ENCODE assay signal across 8 mouse cellular contexts in genomic region chr11:90697480-90698240, GRCm38 (mm10). TPM values are rescaled to one million over a fixed set of nuclear protein-coding genes. Genes with fewer than 3 reads are reported as not detected.
DNase-seq lines count a peak whose midpoint lies in the region; ATAC-seq and TF ChIP-seq lines count a peak whose summit lies in the region.

No protein-coding gene starts in this region.

- no peak overlapping the region for H3K27ac ChIP-seq in thymus, adult 2 months (ENCODE audit: control insufficient read depth, insufficient read depth, low read length)
- H3K27ac ChIP-seq in limb, embryonic 10.5 days = no peak overlapping the region
- H3K27ac ChIP-seq in midbrain, embryonic 12.5 days (replicated peaks) = no peak overlapping the region

- no peak overlapping the region for H3K9ac ChIP-seq in midbrain, embryonic 12.5 days (replicated peaks)

- peak; percentile 30 for DNase-seq in thymus, adult 2 months
- no peak for DNase-seq in thymus, adult 18-20 months
- DNase-seq in embryo, embryonic 11 days = peak; percentile 90
- DNase-seq in gastrocnemius, postnatal 4 days (ENCODE audit: low spot score in 2 of 2) = peak; percentile 43 to 80
- peak; percentile 52 for DNase-seq in kidney, adult 18-20 months
- peak; percentile 69 for DNase-seq in limb, embryonic 10.5 days (ENCODE audit: low spot score)
- DNase-seq in spleen, adult 12 weeks (ENCODE audit: low spot score) = peak; percentile 68

- no peaks in the 10 kb centered on the region for H3K4me1 ChIP-seq in thymus, adult 2 months (replicated peaks; ENCODE audit: control insufficient read depth, insufficient read depth, low read length)
- H3K4me1 ChIP-seq in limb, embryonic 10.5 days = no peaks in the 10 kb centered on the region
- H3K4me1 ChIP-seq in midbrain, embryonic 12.5 days = 0 out of 2 replicates have a peak, but pooled peaks cover 3% of the 10 kb centered on the region

- WGBS in thymus, adult 2 months = 23% methylated on average over 10 of the region's 10 CpGs
- 23% methylated on average over 10 of the region's 10 CpGs for WGBS in limb, embryonic 10.5 days
- 21% methylated on average over 10 of the region's 10 CpGs for WGBS in midbrain, embryonic 12.5 days

- peak overlapping the region; percentile 40 for H3K4me2 ChIP-seq in midbrain, embryonic 12.5 days (replicated peaks)

- ATAC-seq in midbrain, embryonic 12.5 days (ENCODE audit: low FRiP score, low read depth) = peak; percentile 83

- TF ChIP-seq CTCF in thymus, adult 2 months (IDR thresholded peaks at IDR 0.05; ENCODE audit: borderline replicate concordance, control insufficient read depth, extremely low read depth, insufficient read depth, low read length, poor library complexity) = no peak

- H3K36me3 ChIP-seq in thymus, adult 2 months (ENCODE audit: control insufficient read depth, insufficient read depth, low read length) = no peaks in the 10 kb centered on the region
- no peaks in the 10 kb centered on the region for H3K36me3 ChIP-seq in limb, embryonic 10.5 days
- H3K36me3 ChIP-seq in midbrain, embryonic 12.5 days = no peaks in the 10 kb centered on the region

- no peak for TF ChIP-seq POLR2A in thymus, adult 2 months (IDR thresholded peaks at IDR 0.05; ENCODE audit: control insufficient read depth, extremely low read depth, insufficient read depth, low read length, poor library complexity)

- H3K9me3 ChIP-seq in limb, embryonic 10.5 days (replicated peaks) = no peaks in the 10 kb centered on the region
- no peaks in the 10 kb centered on the region for H3K9me3 ChIP-seq in midbrain, embryonic 12.5 days

- no peaks in the 10 kb centered on the region for H3K27me3 ChIP-seq in thymus, adult 2 months (ENCODE audit: control insufficient read depth, insufficient read depth, low read length)
- H3K27me3 ChIP-seq in limb, embryonic 10.5 days (ENCODE audit: low read depth, poor library complexity, severe bottlenecking) = no peaks in the 10 kb centered on the region
- H3K27me3 ChIP-seq in midbrain, embryonic 12.5 days = no peaks in the 10 kb centered on the region

- H3K4me3 ChIP-seq in thymus, adult 2 months (ENCODE audit: control insufficient read depth, insufficient read depth, low read length) = no peak overlapping the region
- no peak overlapping the region for H3K4me3 ChIP-seq in limb, embryonic 10.5 days
- H3K4me3 ChIP-seq in midbrain, embryonic 12.5 days = no peak overlapping the region

RNA-seq across cellular contexts. Expression of gene Tom1l1, which starts 9.5 kb away (rescaled TPM):
- 1.7 and 2.6 TPM in 2 replicates for polyA plus RNA-seq in thymus, adult 2 months (2012; rRNA removed)
- total RNA-seq in gastrocnemius, postnatal 4 days (2021) = 10 to 100 TPM; 13.9 to 14.8 TPM
- 11.1 and 12.4 TPM in 2 replicates for polyA plus RNA-seq in limb, embryonic 10.5 days (2016; fragmentation: Nextera tagmentation; extraction: Ambion mirVana)
- 14.3 and 14.8 TPM in 2 replicates for polyA plus RNA-seq in midbrain, embryonic 12.5 days (2016; fragmentation: Nextera tagmentation; extraction: Ambion mirVana)

RNA-seq across cellular contexts. Expression of gene Cox11, which starts 59.7 kb away (rescaled TPM):
- polyA plus RNA-seq in thymus, adult 2 months (2012; rRNA removed) = 19.4 and 20.3 TPM in 2 replicates
- total RNA-seq in gastrocnemius, postnatal 4 days (2021) = 10 to 100 TPM; 17.7 to 19.6 TPM
- polyA plus RNA-seq in limb, embryonic 10.5 days (2016; fragmentation: Nextera tagmentation; extraction: Ambion mirVana) = 33.3 and 41.7 TPM in 2 replicates
- 41.9 and 43.4 TPM in 2 replicates for polyA plus RNA-seq in midbrain, embryonic 12.5 days (2016; fragmentation: Nextera tagmentation; extraction: Ambion mirVana)

RNA-seq across cellular contexts. Expression of gene Stxbp4, which starts 59.8 kb away (rescaled TPM):
- polyA plus RNA-seq in thymus, adult 2 months (2012; rRNA removed) = 4.0 and 4.1 TPM in 2 replicates
- 10 to 100 TPM in 1 of 2 experiments, 1 to 10 TPM in 1; 9.7 to 12.3 TPM for total RNA-seq in gastrocnemius, postnatal 4 days (2021)
- 33.0 and 37.4 TPM in 2 replicates for polyA plus RNA-seq in limb, embryonic 10.5 days (2016; fragmentation: Nextera tagmentation; extraction: Ambion mirVana)
- 43.9 and 45.8 TPM in 2 replicates for polyA plus RNA-seq in midbrain, embryonic 12.5 days (2016; fragmentation: Nextera tagmentation; extraction: Ambion mirVana)

Comparison
In these comparisons a context has a peak if more than half of its experiments do, and no peak if none do; other contexts are left out.
1. DNase-seq: peak in thymus, adult 2 months (single experiment), embryo, embryonic 11 days (single experiment), gastrocnemius, postnatal 4 days (2 of 2), kidney, adult 18-20 months (single experiment), limb, embryonic 10.5 days (single experiment) and spleen, adult 12 weeks (single experiment); none in thymus, adult 18-20 months (0 of 2).